Mouse (Mus musculus) thymus, postnatal 25 days (tissue): ENCODE data around the gene Ndufs4.

Experiments
- DNase-seq: peaks from one replicate; pipeline ENCODE4 v3.0.0; 2022

Ndufs4 gene

GRCm38 (mm10) chr13:114388211-114388965 lies at the start of gene Ndufs4:
TSS of gene Ndufs4 (minus strand) at chr13:114388258.
- DNase-seq, result no peak

- no peak for DNase-seq
Measured at GRCm38 (mm10) chr13:114432491-114432890, 44.4 kb upstream of the Ndufs4 start.

- no peak for DNase-seq
Measured at GRCm38 (mm10) chr13:114425230-114425629, 37.2 kb upstream of the Ndufs4 start.

- no peak for DNase-seq
Measured at GRCm38 (mm10) chr13:114420235-114420634, 32.2 kb upstream of the Ndufs4 start.

GRCm38 (mm10) chr13:114419364-114419763 lies 31.3 kb upstream of the Ndufs4 start:
- no peak for DNase-seq

GRCm38 (mm10) chr13:114412326-114412725 lies 24.3 kb upstream of the Ndufs4 start:
- DNase-seq, result no peak

- DNase-seq, result no peak
Measured at GRCm38 (mm10) chr13:114406866-114407265, 18.8 kb upstream of the Ndufs4 start.

GRCm38 (mm10) chr13:114406424-114406823 lies 18.4 kb upstream of the Ndufs4 start:
- DNase-seq, result no peak

- DNase-seq, result no peak
Measured at GRCm38 (mm10) chr13:114405100-114405715, 17.1 kb upstream of the Ndufs4 start.

GRCm38 (mm10) chr13:114398906-114399305 lies 10.8 kb upstream of the Ndufs4 start:
- DNase-seq, result no peak

- no peak for DNase-seq
Measured at GRCm38 (mm10) chr13:114397281-114397680, 9.2 kb upstream of the Ndufs4 start.

GRCm38 (mm10) chr13:114396863-114397262 lies 8.8 kb upstream of the Ndufs4 start:
- no peak for DNase-seq

- DNase-seq, result no peak
Measured at GRCm38 (mm10) chr13:114394784-114395183, 6.7 kb upstream of the Ndufs4 start.

- no peak for DNase-seq
Measured at GRCm38 (mm10) chr13:114392501-114392900, 4.4 kb upstream of the Ndufs4 start.

GRCm38 (mm10) chr13:114387521-114388171 lies 412 bp downstream of the Ndufs4 start:
- DNase-seq, result peak; percentile 96

GRCm38 (mm10) chr13:114387074-114387487 lies 977 bp downstream of the Ndufs4 start:
- DNase-seq, result no peak

- DNase-seq, result no peak
Measured at GRCm38 (mm10) chr13:114376511-114376910, 11.5 kb downstream of the Ndufs4 start.

GRCm38 (mm10) chr13:114362086-114362485 lies 26.0 kb downstream of the Ndufs4 start:
- DNase-seq, result no peak

GRCm38 (mm10) chr13:114351321-114351946 lies 36.6 kb downstream of the Ndufs4 start:
- DNase-seq, result no peak

- no peak for DNase-seq
Measured at GRCm38 (mm10) chr13:114344979-114345712, 42.9 kb downstream of the Ndufs4 start.

- DNase-seq, result no peak
Measured at GRCm38 (mm10) chr13:114344220-114344973, 43.7 kb downstream of the Ndufs4 start.

GRCm38 (mm10) chr13:114343001-114343400 lies 45.1 kb downstream of the Ndufs4 start:
- DNase-seq, result no peak
